ENCODE assay signal across 16 mouse cellular contexts in the genomic region with DNA sequence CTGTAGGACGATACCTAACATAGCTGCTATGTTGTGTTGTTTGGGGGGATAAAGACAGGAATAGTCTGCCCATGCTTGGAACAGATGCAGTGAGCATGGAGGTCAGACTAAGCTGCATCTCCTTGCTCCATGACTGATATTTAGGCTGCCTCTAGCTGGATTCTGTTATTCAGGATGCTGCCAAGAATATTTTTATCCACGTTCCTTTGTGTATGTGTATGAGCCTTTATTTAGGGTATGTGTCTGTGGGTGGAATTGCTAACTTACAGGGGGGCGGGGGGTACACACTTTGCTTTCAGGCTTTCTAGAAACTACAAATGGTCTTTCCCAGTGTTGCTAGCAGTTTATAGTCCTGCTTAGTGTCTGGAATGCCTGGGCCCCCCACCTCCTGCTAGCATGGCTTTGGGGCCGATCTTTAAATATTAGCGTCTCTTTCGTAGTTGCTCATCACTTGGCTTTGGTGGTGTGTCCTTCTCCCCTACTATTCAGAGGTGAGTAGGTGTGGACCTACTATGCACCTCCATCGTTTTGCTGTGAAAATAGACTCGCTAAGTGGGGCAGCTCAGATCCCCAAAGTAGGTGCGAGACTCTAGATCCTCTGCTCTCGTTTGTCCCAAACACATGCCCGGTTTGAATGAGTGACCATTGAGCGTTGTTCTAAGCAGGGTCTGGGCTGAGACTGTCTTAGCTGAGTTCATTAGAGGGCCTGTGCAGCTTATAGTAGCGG. TPM values are rescaled to one million over a fixed set of nuclear protein-coding genes. Genes with fewer than 3 reads are reported as not detected.
DNase-seq lines count a peak whose midpoint lies in the region; ATAC-seq and TF ChIP-seq lines count a peak whose summit lies in the region.
"Had no signal": no experiment of that assay in that cellular context is flagged by ENCODE, and none has a peak within 500 bp of the region (broad histone marks: within the 10 kb centered on the region; RNA-seq: fewer than 3 reads in every experiment).

No protein-coding gene starts in this region.

- no peaks in the 10 kb centered on the region for H3K36me3 ChIP-seq in heart, embryonic 11.5 days (ENCODE audit: control insufficient read depth, insufficient read depth, low read length)
- H3K36me3 ChIP-seq in lung, embryonic 15.5 days = no peaks in the 10 kb centered on the region
- no peaks in the 10 kb centered on the region for H3K36me3 ChIP-seq in embryonic facial prominence, embryonic 13.5 days
- H3K36me3 ChIP-seq in intestine, postnatal 0 days (ENCODE audit: control insufficient read depth, insufficient read depth) = no peaks in the 10 kb centered on the region
- H3K36me3 ChIP-seq: hindbrain, embryonic 13.5 days had no signal

- peaks cover 3% of the 10 kb centered on the region; the same call in 1 of the 2 replicates for H3K4me1 ChIP-seq in heart, embryonic 11.5 days (ENCODE audit: control insufficient read depth, insufficient read depth, low read length)
- H3K4me1 ChIP-seq in lung, embryonic 15.5 days = peaks cover 26% of the 10 kb centered on the region
- H3K4me1 ChIP-seq in lung, adult 2 months (ENCODE audit: control insufficient read depth, insufficient read depth, low read length) = no peaks in the 10 kb centered on the region
- peaks cover 23% of the 10 kb centered on the region for H3K4me1 ChIP-seq in embryonic facial prominence, embryonic 13.5 days
- no peaks in the 10 kb centered on the region; the same call in 1 of the 2 replicates for H3K4me1 ChIP-seq in intestine, postnatal 0 days (replicated peaks; ENCODE audit: control insufficient read depth, insufficient read depth, low read length)

- H3K9me3 ChIP-seq in heart, embryonic 11.5 days (replicated peaks; ENCODE audit: control insufficient read depth, low read length) = no peaks in the 10 kb centered on the region
- H3K9me3 ChIP-seq in lung, embryonic 15.5 days = no peaks in the 10 kb centered on the region
- H3K9me3 ChIP-seq in embryonic facial prominence, embryonic 13.5 days = no peaks in the 10 kb centered on the region
- no peaks in the 10 kb centered on the region for H3K9me3 ChIP-seq in intestine, postnatal 0 days (ENCODE audit: control insufficient read depth)
- H3K9me3 ChIP-seq: G1E; hindbrain, embryonic 13.5 days had no signal

- no peak overlapping the region for H3K27ac ChIP-seq in heart, embryonic 11.5 days (ENCODE audit: low read depth, low read length)
- 0 out of 2 replicates have a peak overlapping the region, but pooled peaks have one; percentile 21 for H3K27ac ChIP-seq in lung, embryonic 15.5 days
- H3K27ac ChIP-seq in embryonic facial prominence, embryonic 13.5 days = peak overlapping the region; percentile 34; the same call in 1 of the 2 replicates
- H3K27ac ChIP-seq in intestine, postnatal 0 days (ENCODE audit: low read depth, low read length) = 0 out of 2 replicates have a peak overlapping the region, but pooled peaks have one; percentile 7
- H3K27ac ChIP-seq: kidney, postnatal 0 days had no signal

- H3K27me3 ChIP-seq in heart, embryonic 11.5 days (ENCODE audit: control insufficient read depth, insufficient read depth, low read length) = no peaks in the 10 kb centered on the region
- no peaks in the 10 kb centered on the region for H3K27me3 ChIP-seq in lung, embryonic 15.5 days
- no peaks in the 10 kb centered on the region for H3K27me3 ChIP-seq in embryonic facial prominence, embryonic 13.5 days
- no peaks in the 10 kb centered on the region for H3K27me3 ChIP-seq in intestine, postnatal 0 days (replicated peaks; ENCODE audit: control insufficient read depth, insufficient read depth, low read length)
- H3K27me3 ChIP-seq: hindbrain, embryonic 13.5 days had no signal

- WGBS in heart, embryonic 11.5 days (ENCODE audit: insufficient replicate concordance) = 82% methylated on average over 13 of the region's 13 CpGs
- 81% methylated on average over 13 of the region's 13 CpGs for WGBS in lung, embryonic 15.5 days
- WGBS in lung, adult 2 months = 85% methylated on average over 13 of the region's 13 CpGs
- WGBS in embryonic facial prominence, embryonic 13.5 days = 79% methylated on average over 13 of the region's 13 CpGs
- 77% methylated on average over 13 of the region's 13 CpGs for WGBS in intestine, postnatal 0 days

- no peak overlapping the region for H3K4me3 ChIP-seq in heart, embryonic 11.5 days (ENCODE audit: low read depth, low read length)
- H3K4me3 ChIP-seq in lung, embryonic 15.5 days = no peak overlapping the region
- no peak overlapping the region for H3K4me3 ChIP-seq in lung, adult 2 months (replicated peaks; ENCODE audit: extremely low read depth, low read depth, low read length)
- no peak overlapping the region for H3K4me3 ChIP-seq in embryonic facial prominence, embryonic 13.5 days
- H3K4me3 ChIP-seq in intestine, postnatal 0 days (ENCODE audit: low read depth, low read length) = no peak overlapping the region
- H3K4me3 ChIP-seq: hindbrain, embryonic 13.5 days had no signal

- TF ChIP-seq CTCF in lung, adult 2 months (IDR thresholded peaks at IDR 0.05; ENCODE audit: insufficient read depth, low read length) = no peak
- no peak for TF ChIP-seq CTCF in intestine, postnatal 0 days (IDR thresholded peaks at IDR 0.05; ENCODE audit: low read depth)

- no peak for TF ChIP-seq POLR2A in lung, adult 2 months (IDR thresholded peaks at IDR 0.05; ENCODE audit: borderline replicate concordance, extremely low read depth, low read depth, low read length)

- no peak for ATAC-seq in heart, embryonic 11.5 days (replicated peaks; ENCODE audit: insufficient number of reproducible peaks, low FRiP score, low TSS enrichment)
- 0 out of 2 replicates have a peak, but pooled peaks have one; percentile 11 for ATAC-seq in lung, embryonic 15.5 days (ENCODE audit: borderline replicate concordance, extremely low read depth, low FRiP score, low TSS enrichment)
- ATAC-seq in embryonic facial prominence, embryonic 13.5 days (ENCODE audit: insufficient number of reproducible peaks, insufficient read depth, low FRiP score, low TSS enrichment, low read depth) = no peak
- ATAC-seq in intestine, postnatal 0 days = no peak

- H3K4me2 ChIP-seq in heart, embryonic 11.5 days = no peak overlapping the region
- H3K4me2 ChIP-seq in lung, embryonic 15.5 days = no peak overlapping the region
- H3K4me2 ChIP-seq in embryonic facial prominence, embryonic 13.5 days = peak overlapping the region; percentile 55
- H3K4me2 ChIP-seq in intestine, postnatal 0 days (replicated peaks; ENCODE audit: low read depth) = no peak overlapping the region
- H3K4me2 ChIP-seq: hindbrain, embryonic 13.5 days had no signal

- peak; percentile 59 for DNase-seq in heart, adult 11 months
- no peak for DNase-seq in lung, adult 2 months
- DNase-seq in urinary bladder, postnatal 25 days (ENCODE audit: low spot score) = no peak
- no peak for DNase-seq in embryo, embryonic 9.5 days (ENCODE audit: extremely low spot score)
- DNase-seq: adrenal gland, postnatal 36 days; cerebellum, adult 11 months; gastrocnemius, postnatal 36 days; lung, adult 18-20 months; right cerebral cortex, postnatal 25 days had no signal

- H3K9ac ChIP-seq in heart, embryonic 11.5 days (ENCODE audit: low read depth, low read length) = no peak overlapping the region
- no peak overlapping the region for H3K9ac ChIP-seq in lung, embryonic 15.5 days
- H3K9ac ChIP-seq in embryonic facial prominence, embryonic 13.5 days = no peak overlapping the region
- no peak overlapping the region for H3K9ac ChIP-seq in intestine, postnatal 0 days (ENCODE audit: low read depth, low read length)

RNA-seq across cellular contexts. Expression of a gene that starts 45.0 kb away (rescaled TPM):
- 34.8 and 35.8 TPM in 2 replicates for polyA plus RNA-seq in heart, embryonic 11.5 days (2014; fragmentation: Nextera tagmentation; extraction: Ambion mirVana)
- 12.2 TPM in 2 replicates for polyA plus RNA-seq in lung, embryonic 15.5 days (2015; fragmentation: Nextera tagmentation; extraction: Ambion mirVana)
- 4.9 and 6.0 TPM in 2 replicates for polyA plus RNA-seq in lung, adult 2 months (2012; rRNA removed)
- 20.3 and 26.1 TPM in 2 replicates for polyA plus RNA-seq in embryonic facial prominence, embryonic 13.5 days (2015; fragmentation: Nextera tagmentation; extraction: Ambion mirVana)
- 15.3 and 18.1 TPM in 2 replicates for polyA plus RNA-seq in intestine, postnatal 0 days (2015; fragmentation: Nextera tagmentation; extraction: Ambion mirVana)
